Mouse (Mus musculus) kidney, embryonic 14.5 days (tissue): ENCODE results near the gene Ppp2ca. TPM values are rescaled to one million over a fixed set of nuclear protein-coding genes. Genes with fewer than 3 reads are reported as not detected.
"Not testable (repeated sequence)": the region's sequence is repeated elsewhere in the genome, so short reads cannot be mapped to it uniquely, and the experiment has no call there.

Experiments
- ATAC-seq: fragments of 200-750 bp; cut with Nextera tagmentation; 2 replicates; pipeline ENCODE4 v1.8.0; 2017; ENCODE audit warnings: moderate number of reproducible peaks, mild to moderate bottlenecking, moderate TSS enrichment, moderate library complexity; ENCODE audit not compliant: low FRiP score, low TSS enrichment
- H3K27ac ChIP-seq: fragments of 300-500 bp; sonication (generic); 2 replicates; pipeline ENCODE4 v1.5.1; 2014; ENCODE audit warnings: low read depth, mild to moderate bottlenecking, low read length, moderate library complexity, mixed read lengths
- H3K27me3 ChIP-seq: fragments of 300-500 bp; sonication (generic); 2 replicates; pipeline ENCODE4 v1.6.1; 2014; ENCODE audit warnings: mild to moderate bottlenecking, low read length; ENCODE audit not compliant: control insufficient read depth, insufficient read depth
- H3K36me3 ChIP-seq: fragments of 300-500 bp; sonication (generic); 2 replicates; pipeline ENCODE4 v1.6.1; 2014; ENCODE audit warnings: low read length, mixed read lengths; ENCODE audit not compliant: control insufficient read depth, insufficient read depth
- H3K4me1 ChIP-seq: fragments of 300-500 bp; sonication (generic); 2 replicates; pipeline ENCODE4 v1.6.1; 2014; ENCODE audit warnings: low read length, mixed read lengths; ENCODE audit not compliant: control insufficient read depth, insufficient read depth
- H3K4me2 ChIP-seq: fragments of 300-500 bp; sonication (generic); replicated peaks from 2 replicates; pipeline ENCODE4 v1.6.1; 2014; ENCODE audit warnings: low read depth, mild to moderate bottlenecking, low read length
- H3K4me3 ChIP-seq: fragments of 300-500 bp; sonication (generic); 2 replicates; pipeline ENCODE4 v1.5.1; 2014; ENCODE audit warnings: mild to moderate bottlenecking, low read length
- H3K9ac ChIP-seq: fragments of 300-500 bp; sonication (generic); 2 replicates; pipeline ENCODE4 v1.6.1; 2014; ENCODE audit warnings: low read depth, mild to moderate bottlenecking, low read length, moderate library complexity
- H3K9me3 ChIP-seq: fragments of 300-500 bp; sonication (generic); 2 replicates; pipeline ENCODE4 v1.6.1; 2016; ENCODE audit warnings: low read length; ENCODE audit not compliant: control insufficient read depth
- WGBS: fragments of 180-500 bp; shearing (Covaris S2); extraction: QIAGEN DNeasy Blood & Tissue Kit; methylation state at CpG from one replicate; pipeline ENCODE4 v1.1.7; 2014; 5-methylcytosine and 5-hydroxymethylcytosine counted together
- microRNA-seq: library from miRNA; unstranded; fragments of <30 nt; microRNA quantifications from one replicate; pipeline ENCODE4, GENCODE M21; 2016
- polyA plus RNA-seq: library from polyadenylated mRNA; unstranded; fragments of >200 nt; fragmentation: Nextera tagmentation; extraction: Ambion mirVana; gene quantifications from 2 replicates; pipeline ENCODE4 v1.2.1, GENCODE M21; 2014

Ppp2ca gene
- polyA plus RNA-seq, 1 experiment from 2014 or later, result 110 TPM

- not testable (repeated sequence) for H3K4me3 ChIP-seq, H3K27ac ChIP-seq, H3K27me3 ChIP-seq, ATAC-seq, H3K9ac ChIP-seq, H3K4me2 ChIP-seq, H3K9me3 ChIP-seq, H3K36me3 ChIP-seq, H3K4me1 ChIP-seq
- 83% methylated on average over 1 of the region's 1 CpGs for WGBS
Measured at GRCm38 (mm10) chr11:52145428-52145827, 46.9 kb downstream of the Ppp2ca start, which contains the start of gene Olfr1373. Gene Olfr1373 (minus strand): TSS chr11:52145528.

- ATAC-seq, result no peak
- no peaks in the 10 kb centered on the region for H3K4me1 ChIP-seq
Measured at GRCm38 (mm10) chr11:52163926-52164325, 65.4 kb downstream of the Ppp2ca start.

GRCm38 (mm10) chr11:52167126-52167525, 68.6 kb downstream of the Ppp2ca start:
- H3K27me3 ChIP-seq, result 0 out of 2 replicates have a peak, but pooled peaks cover 4% of the 10 kb centered on the region
- WGBS, result under 1% methylated on average over 21 of the region's 21 CpGs
- peak overlapping the region; percentile 45; the same call in 1 of the 2 replicates for H3K4me3 ChIP-seq
- no peak overlapping the region; the same call in 1 of the 2 replicates for H3K4me2 ChIP-seq
- ATAC-seq, result no peak
- no peak overlapping the region for H3K27ac ChIP-seq
- no peaks in the 10 kb centered on the region for H3K9me3 ChIP-seq
- H3K36me3 ChIP-seq, result no peaks in the 10 kb centered on the region
- no peak overlapping the region for H3K9ac ChIP-seq
- H3K4me1 ChIP-seq, result no peaks in the 10 kb centered on the region

More at GRCm38 (mm10) chr11:52163926-52164325, 65.4 kb downstream of the Ppp2ca start:
- Histone ChIP-seq H3K4me3 (no peak overlapping the region), H3K27ac (no peak overlapping the region), H3K4me2 (no peak overlapping the region), H3K9ac (no peak overlapping the region), H3K27me3 (no peaks in the 10 kb centered on the region), H3K36me3 (no peaks in the 10 kb centered on the region), H3K9me3 (no peaks in the 10 kb centered on the region)
- WGBS, result 34% methylated on average over 10 of the region's 10 CpGs

- not testable (repeated sequence) for H3K27ac ChIP-seq, H3K27me3 ChIP-seq, H3K9me3 ChIP-seq, H3K4me1 ChIP-seq, H3K36me3 ChIP-seq
- peak overlapping the region; percentile 54 for H3K4me2 ChIP-seq
- WGBS, result under 1% methylated on average over 19 of the region's 42 CpGs
- peak overlapping the region; percentile 45 for H3K4me3 ChIP-seq
- peak; percentile 90 for ATAC-seq
- 0 out of 2 replicates have a peak overlapping the region, but pooled peaks have one; percentile 40 for H3K9ac ChIP-seq
Measured at GRCm38 (mm10) chr11:52167901-52168302, 69.4 kb downstream of the Ppp2ca start.

GRCm38 (mm10) chr11:52168461-52168860, 70.0 kb downstream of the Ppp2ca start:
- no peak overlapping the region for H3K27ac ChIP-seq
- WGBS, result 22% methylated on average over 12 of the region's 12 CpGs
- H3K4me3 ChIP-seq, result peak overlapping the region; percentile 45
- H3K4me1 ChIP-seq, result no peaks in the 10 kb centered on the region
- H3K36me3 ChIP-seq, result no peaks in the 10 kb centered on the region
- no peak overlapping the region; the same call in 1 of the 2 replicates for H3K9ac ChIP-seq
- peak overlapping the region; percentile 54 for H3K4me2 ChIP-seq
- H3K9me3 ChIP-seq, result no peaks in the 10 kb centered on the region
- ATAC-seq, result no peak
- H3K27me3 ChIP-seq, result peaks cover 4% of the 10 kb centered on the region; the same call in 1 of the 2 replicates

Small RNAs within 50 kb of the gene (microRNA-seq; reads per million reads assigned to microRNA genes)
- not detected for gene Gm24157
- gene Mir3061, result 9.3 reads per million, percentile 27 among the genes with 10 or more reads in this experiment

Other genes starting within 250 kb of the Ppp2ca start
- 0.37 and 0.38 TPM in 2 replicates for gene Jade2, start 241.0 kb upstream of the Ppp2ca start, polyA plus RNA-seq
- gene Cdkn2aipnl, start 131.0 kb upstream of the Ppp2ca start, polyA plus RNA-seq, result 87.9 and 104 TPM in 2 replicates
- 149 and 215 TPM in 2 replicates for gene Ube2b, start 97.9 kb upstream of the Ppp2ca start, polyA plus RNA-seq
- gene Cdkl3, start 94.5 kb upstream of the Ppp2ca start, polyA plus RNA-seq, result 9.7 and 10.1 TPM in 2 replicates
- not detected in 2 replicates for gene Olfr1373, start 46.8 kb downstream of the Ppp2ca start, polyA plus RNA-seq
- not detected in 2 replicates for gene Olfr1371, start 115.3 kb downstream of the Ppp2ca start, polyA plus RNA-seq
- gene Skp1a, start 133.3 kb downstream of the Ppp2ca start, polyA plus RNA-seq, result 843 and 964 TPM in 2 replicates
- gene Tcf7, start 184.3 kb downstream of the Ppp2ca start, polyA plus RNA-seq, result 18.1 and 27.5 TPM in 2 replicates